Mouse (Mus musculus): ENCODE data around the gene Unc13d.
"Not testable (repeated sequence)": the region's sequence is repeated elsewhere in the genome, so short reads cannot be mapped to it uniquely, and the experiment has no call there.

Gene Unc13d

DNA sequence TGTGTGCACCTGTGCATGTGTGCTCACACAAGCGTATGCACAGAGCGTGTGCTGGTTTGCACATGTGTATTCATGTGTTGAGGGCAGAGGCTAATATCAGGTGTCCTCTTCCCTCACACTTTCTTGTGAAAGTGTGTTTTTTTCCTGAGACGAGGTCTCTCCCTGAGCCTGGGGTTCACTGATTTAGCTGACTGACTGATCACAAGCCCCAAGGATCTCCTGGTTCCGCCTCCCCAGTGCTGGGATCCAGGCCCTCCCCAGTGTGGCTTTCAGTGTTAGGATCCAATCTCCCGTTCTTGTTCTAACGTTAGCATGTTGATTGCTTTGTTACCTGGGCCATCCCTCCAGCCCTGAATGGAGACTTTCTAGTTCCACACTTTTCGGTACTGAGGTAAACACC is 23.1 kb upstream of the Unc13d start:
- DNase-seq (ENCODE audit: extremely low spot score, low read depth, low spot score), result no peak

DNA sequence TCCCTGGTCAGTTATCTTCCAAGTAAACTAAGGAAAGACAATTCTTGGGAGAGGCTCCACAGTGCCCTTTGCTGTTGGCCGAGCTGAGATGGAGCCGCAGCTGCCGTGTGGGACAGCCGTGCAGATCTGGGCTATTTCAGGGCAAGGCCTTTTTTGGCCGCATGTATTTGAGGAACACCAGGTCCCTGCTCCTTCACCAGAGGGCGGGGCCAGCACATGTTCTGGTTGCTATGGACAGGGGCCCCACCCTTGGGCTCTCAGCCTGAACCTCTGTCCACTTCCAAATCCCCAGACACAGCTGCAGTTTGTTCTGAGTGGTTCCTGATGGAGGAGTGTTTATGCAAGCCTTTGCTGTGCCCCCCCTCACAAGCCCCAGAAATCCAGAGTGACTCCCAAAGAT is 22.6 kb upstream of the Unc13d start:
- DNase-seq (ENCODE audit: extremely low spot score, low read depth, low spot score), result no peak

DNA sequence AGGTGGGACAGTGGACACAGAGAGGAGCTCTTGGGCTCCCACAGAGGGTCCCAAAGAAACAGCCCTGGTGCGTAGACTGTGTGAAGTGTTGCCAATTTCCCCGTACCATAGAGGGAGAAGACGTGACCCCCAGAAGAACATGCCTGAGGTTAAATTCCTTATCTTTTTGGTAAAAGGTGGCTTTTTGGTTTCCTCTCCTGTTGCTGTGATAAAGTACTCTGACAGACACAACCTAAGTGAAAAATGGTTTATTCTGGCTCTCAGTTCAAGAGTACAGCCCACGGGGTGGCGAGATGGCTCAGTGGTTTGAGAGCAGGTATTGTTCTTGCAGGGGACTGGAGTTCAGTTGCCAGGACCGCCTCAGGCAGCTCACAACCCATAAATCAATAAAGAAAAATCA is 21.7 kb upstream of the Unc13d start:
- DNase-seq (ENCODE audit: extremely low spot score, low read depth, low spot score), result no peak

DNA sequence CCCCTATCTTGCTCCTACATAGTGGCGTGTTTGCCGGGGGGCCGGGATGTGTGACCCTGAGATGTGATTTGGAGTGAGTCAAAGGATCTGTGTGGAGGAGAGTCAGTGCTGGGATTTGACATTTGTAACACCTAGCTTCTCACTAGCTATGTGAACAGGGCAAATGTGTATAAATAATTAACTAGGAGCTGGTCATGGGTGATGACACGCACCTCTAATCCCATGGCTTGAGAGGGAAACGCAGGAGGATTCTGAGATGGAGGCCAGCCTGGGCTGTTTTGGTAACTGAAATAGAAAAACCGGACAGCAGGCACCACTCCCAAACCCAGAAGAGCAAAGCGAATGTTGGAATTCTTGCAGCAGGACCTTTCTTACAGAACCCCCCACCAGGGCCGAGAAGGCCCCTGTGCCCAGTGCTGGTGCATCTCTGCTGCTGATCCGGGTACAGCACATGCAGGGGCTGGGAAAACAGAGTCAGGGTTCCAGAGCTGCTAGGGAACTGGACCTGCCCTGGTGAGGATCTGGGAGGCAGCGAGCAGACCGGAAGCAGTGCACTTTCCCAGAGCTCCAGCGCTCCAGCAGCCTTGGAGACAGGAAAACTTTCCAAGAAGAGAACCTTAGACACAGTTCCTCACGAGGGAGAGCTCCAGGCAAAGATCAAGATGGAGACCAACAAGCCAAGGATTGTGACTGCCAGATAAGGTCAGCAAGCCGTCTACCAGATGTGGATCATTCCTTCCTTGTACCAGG is 21.1 kb upstream of the Unc13d start:
- no peak for DNase-seq (ENCODE audit: extremely low spot score, low read depth, low spot score)

DNA sequence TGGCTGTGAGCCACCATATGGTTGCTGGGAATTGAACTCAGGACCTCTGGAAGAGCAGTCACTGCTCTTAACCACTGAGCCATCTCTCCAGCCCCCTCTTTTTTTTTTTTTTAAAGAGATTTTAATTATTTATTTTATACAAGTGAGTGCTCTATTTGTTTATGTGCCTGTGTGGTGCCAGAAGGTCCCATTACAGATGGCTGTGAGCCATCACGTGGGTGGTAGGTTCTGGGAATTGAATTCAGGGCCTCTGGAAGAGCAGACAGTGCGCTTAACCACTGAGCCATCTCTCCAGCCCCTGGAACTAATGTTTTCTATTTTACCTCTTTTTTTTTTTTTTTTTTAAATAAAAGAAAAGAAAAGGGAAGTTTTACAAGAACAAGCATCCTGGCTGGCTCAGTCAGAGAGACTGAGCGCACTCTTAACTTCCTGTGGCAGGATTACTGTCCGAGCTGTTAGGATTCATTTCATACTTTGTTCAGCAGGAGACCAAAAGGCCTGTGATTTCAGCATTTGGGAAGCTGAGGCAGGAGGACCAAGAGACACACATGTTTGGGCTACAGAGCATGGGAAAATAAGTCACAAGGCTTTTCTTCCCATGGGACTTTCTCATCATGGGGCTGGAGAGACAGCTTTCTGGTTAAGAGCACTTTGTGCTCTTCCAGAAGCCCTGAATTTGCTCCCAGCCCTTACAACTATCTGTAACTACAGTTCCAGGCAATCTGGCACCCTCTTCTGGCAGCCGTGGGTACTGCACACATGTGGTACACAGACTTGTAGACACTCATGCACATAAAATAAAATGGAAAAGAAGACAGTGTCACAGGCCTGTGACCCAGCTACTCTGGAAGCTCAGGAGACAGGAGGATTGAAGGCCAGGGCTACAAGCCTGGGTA is 18.7 kb upstream of the Unc13d start:
- DNase-seq (ENCODE audit: extremely low spot score, low read depth, low spot score), result no peak

DNA sequence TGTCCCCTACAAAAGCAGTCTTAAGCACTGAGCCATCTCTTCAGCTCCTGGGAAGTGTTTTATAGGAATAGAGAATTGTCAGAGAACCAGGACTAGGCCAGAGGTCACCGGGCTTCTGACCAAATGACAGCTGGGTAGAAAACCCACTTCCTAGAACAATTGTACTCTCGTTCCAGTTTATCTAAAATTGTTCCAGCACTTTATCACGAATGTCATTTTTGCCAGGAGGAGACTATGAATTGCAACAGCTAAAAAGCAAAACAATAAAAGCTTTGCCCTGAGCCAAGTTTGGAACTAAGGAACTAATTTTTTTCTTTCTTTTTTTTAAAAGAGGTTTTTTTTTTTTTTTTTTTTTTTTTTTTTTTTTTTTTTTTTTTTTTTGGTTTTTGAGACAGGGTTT is 17.8 kb upstream of the Unc13d start:
- no peak for DNase-seq (ENCODE audit: extremely low spot score, low read depth, low spot score)

DNA sequence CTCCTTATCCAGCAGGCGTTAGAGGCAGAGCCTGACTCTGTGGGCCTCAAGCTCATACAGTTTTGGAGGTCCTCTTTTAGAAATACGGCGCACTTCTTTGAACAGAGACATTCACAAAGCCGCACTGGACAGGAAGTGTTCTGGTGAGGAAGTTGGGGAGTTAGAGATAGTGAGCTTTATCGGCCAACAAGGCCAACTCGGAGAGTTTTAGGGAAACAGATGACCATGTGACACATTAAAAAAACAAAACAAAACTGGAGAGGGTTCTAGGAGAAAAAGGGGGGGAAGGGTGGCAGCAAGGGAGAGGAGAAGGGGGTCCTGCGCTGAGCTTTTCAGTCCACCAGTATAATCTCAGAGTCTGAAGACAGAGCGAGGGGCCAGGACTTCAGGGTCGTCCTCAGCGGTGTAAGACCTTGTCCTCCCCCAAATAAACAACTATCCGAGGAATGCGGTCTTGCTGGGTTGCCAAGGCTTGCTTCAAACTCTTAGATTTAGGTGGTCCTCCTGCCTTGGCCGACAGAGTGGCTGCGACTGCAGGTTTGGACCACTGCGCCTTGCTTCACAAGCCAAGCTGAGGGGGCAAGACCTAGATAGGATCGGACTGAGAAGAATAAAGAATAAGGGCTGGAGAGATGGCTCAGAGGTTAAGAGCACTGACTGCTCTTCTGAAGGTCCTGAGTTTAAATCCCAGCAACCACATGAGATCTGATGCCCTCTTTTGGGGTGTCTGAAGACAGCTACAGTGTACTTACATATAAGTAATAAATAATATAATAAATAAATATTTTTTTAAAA is 16.2 kb upstream of the Unc13d start:
- no peak for DNase-seq (ENCODE audit: extremely low spot score, low read depth, low spot score)

DNA sequence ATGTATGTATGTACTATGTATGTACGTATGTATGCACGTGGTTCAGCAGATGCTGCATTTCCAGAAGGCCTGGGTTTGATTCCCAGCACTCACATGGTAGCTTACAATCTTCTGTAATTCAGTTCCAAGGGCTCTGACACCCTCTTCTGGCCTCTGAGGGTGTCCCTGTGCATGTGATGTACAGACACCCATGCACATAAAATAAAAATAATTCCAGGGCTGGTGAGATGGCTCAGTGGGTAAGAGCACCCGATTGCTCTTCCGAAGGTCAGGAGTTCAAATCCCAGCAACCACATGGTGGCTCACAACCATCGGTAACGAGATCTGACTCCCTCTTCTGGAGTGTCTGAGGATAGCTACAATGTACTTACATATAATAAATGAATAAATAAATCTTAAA is 15.2 kb upstream of the Unc13d start:
- DNase-seq (ENCODE audit: extremely low spot score, low read depth, low spot score), result not testable (repeated sequence)

DNA sequence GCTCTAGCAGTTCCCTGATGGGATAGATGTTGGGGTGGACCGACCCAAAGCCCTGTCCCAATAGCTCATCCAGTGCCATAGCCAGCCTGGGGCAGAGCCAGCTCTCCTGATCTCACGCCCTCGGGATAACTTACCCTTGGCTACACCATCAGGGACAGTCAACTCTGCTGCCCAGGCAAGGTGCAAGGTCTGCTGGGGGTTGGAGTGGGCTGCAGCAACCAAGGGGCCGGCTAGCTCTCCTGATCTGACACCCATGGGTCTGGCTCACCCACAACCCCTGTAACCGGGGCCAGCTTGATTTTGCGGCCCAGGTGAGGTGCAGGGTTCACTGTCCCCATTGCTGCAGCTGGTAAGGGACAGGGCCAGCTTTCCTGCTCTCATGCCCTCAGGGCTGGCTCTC is 13.8 kb upstream of the Unc13d start:
- DNase-seq (ENCODE audit: extremely low spot score, low read depth, low spot score), result no peak

DNA sequence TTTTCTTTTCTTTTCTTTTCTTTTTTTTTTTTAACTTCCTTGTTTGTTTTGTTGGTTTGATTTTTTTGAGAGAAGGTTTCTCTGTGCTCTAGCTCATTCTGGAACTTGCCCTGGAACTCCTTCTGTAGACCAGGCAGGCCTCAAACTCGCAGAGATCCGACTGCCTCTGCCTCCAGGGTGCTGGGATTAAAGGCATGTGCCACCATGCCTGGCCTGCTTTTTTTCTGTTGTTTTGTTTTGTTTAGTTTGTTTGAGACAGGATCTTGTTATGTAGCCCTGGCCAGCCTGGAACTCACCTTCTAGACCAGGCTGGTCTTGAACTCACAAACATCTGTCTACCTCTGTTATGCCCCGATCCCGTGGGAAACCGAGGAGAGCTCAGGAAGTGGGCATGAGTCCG is 11.8 kb upstream of the Unc13d start:
- DNase-seq (ENCODE audit: extremely low spot score, low read depth, low spot score), result no peak

DNA sequence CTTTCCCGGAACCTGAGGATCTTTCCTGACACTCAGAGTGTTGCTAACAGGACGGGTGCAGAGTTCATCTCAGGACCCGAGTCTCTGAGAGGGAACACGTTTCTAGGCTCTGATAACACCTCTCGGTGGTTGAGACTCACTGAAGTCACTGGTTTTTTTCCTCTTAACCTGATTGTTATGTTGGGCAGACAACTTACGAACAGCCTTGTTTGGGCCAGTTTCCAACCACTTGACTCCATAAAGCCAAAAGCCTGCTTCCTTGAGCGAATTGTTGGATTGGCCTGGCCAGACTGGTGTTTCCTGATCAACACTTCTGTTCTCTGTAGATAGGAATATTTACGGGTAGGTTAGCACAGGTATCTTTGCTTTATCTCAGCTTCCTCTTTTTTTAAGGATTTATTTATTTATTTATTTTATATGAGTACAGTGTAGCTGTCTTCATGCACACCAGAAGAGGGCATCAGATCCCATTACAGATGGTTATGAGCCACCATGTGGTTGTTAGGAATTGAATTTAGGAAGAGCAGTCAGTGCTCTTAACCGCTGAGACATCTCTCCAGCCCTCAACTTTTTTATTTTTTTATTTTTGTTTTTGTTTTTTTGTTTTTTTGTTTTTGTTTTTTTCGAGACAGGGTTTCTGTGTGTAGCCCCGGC is 11.1 kb upstream of the Unc13d start:
- DNase-seq (ENCODE audit: extremely low spot score, low read depth, low spot score), result no peak

DNA sequence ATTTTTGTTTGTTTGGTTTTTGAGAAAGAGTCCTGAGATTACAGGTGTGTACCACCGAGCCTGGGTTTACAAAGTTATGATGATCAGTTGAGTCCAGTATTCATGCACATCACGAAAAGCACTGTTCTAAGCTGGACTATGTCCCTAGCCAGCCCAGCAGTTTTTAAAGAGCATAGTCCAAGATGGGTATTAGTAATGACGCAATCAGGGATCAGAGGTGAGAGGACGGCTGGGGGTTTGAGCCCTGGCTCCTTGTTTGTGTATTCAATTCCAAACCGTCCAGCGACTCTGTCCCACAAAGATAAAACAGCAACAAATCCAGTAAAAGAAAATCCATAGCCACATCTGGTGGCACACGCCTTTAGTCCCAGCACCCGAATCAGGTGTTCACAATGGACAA is 10.4 kb upstream of the Unc13d start:
- DNase-seq (ENCODE audit: extremely low spot score, low read depth, low spot score), result no peak

DNA sequence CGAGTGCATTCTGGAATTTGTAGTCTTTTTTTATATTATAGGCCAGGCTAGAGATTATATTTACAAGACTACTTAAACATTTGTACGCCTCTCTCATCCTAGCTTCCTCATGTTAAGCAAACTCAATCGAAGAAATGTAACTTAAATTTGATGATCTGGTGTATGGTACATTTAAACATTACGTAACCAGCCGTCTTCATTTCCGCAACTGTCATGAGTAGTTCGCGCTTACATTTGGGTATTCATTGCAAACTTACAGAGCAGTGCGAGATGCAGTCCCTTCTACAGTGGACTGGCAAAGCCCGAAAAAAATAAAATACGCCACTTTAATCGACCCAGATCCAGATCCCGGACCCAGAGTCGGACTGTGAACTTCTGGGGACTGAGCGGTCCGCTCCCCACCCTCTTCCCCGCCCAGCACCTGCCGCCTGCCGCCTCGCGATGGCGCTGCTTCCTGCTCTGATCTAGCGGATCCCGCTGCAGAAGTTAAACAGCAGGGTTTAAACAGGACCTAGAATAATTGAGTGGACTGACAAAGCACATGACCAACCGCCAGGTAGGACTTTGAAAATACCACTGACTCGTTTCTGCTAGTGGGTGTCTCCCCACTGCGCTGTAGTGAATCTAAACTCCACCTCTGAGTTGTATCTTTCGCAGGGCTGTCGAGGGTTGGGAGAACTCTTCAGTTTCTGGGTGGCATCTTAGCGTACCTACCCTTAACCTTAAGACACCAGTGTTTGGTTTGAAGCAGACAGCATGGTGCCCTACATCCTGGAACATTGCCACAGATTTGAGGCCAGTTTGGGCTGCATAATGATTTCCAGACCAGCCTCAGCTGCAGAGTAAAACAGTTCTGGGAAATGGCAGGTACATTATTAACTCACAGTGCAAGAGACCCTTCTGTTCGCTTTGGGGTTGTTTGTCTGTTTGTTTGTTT is 9.7 kb upstream of the Unc13d start:
- peak; percentile 66 for DNase-seq (ENCODE audit: extremely low spot score, low read depth, low spot score)

DNA sequence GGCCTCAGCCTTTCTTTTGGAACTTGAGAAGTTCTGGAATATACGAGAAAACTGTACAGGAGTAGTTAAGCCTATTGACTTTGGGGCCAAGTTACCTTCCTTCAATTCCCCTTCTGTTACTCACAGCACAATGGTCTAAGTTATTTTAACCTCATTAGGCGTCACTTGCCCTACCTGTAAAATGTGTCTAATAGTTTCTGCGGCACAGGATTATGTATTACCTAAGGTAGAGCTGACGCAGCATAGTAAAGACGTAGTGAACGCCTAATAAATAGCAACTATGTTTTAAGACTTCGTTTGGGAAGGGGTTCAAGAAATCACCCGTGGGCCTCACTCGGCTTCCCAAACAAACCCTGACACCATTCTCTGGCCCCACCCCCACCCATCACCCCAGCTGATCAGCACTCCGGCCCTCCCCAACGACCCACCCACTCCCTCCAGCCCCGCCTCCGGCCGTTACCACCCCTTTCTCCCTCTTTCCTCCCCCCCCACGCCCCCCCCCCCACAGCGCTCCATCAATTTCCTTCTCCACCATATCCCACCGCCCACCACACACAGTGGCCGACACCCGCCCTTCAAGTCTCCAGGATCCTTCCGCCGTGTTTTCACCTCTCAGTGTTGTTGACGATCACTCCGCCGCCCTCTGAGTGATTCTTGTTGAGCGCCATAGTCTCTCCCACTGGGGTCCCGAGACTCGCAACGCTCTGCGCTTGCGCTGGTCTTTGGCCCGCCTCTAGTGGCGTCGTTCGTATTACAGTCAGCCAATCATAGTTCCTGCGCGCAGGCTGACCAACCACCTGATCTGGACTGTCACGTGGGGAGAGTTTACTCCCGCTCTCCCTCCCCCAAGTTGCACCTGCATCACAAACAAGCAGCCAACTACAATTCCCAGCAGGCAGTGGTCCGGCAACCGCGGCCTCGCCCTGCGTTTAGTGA is 8.8 kb upstream of the Unc13d start, which contains the start of gene Wbp2:
Wbp2 (minus strand) TSS at position 738 of the 936 bp plus-strand sequence.
- peak; percentile 98 for DNase-seq (ENCODE audit: extremely low spot score, low read depth, low spot score)

DNA sequence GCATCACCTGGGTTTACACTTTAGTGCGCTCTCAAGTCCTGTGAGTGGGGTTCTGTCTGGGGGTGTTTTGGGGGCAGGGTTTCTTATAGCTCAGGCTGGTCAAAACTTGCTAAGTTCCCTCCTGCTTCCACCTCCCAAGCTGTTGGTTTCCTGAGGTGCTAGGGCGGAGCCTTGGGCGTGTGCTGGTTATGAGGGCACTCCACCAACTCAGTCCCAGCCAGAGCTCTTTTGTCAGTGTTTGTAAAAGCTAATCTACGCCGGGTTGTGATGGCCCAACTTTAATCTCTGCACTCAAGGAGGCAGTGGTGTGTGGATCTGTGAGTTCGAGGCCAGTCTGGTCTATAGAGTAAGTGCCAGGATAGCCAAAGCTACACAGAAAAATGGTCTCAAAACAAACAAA is 6.4 kb upstream of the Unc13d start:
- DNase-seq (ENCODE audit: extremely low spot score, low read depth, low spot score), result no peak

DNA sequence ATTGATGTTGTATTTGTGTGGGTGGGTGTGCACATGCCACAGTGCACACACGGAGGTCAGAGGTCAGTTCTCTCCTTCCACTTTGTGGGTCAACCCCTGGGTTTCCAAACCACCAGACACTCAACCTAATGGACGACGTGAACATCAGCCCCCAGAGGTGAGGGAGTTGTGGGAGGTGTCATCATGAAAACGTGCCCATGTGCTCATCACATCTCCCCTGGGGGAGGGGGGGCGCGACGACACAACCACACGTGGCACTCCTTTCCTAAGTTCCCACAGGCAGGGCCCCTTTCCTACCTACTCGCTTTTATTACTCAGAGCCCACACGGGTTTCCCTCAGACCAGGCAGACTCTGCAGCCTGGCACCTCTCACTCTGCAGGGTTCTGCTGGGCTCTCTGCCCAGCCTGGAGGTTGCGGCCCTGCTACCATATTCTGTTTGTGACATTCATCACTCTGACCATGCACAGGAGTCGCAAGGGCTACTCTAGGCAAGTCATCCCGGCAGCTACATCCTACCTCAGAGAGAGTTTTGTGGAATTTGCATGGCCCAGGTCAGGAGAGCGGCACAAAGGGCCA is 5.4 kb upstream of the Unc13d start:
- DNase-seq (ENCODE audit: extremely low spot score, low read depth, low spot score), result no peak

DNA sequence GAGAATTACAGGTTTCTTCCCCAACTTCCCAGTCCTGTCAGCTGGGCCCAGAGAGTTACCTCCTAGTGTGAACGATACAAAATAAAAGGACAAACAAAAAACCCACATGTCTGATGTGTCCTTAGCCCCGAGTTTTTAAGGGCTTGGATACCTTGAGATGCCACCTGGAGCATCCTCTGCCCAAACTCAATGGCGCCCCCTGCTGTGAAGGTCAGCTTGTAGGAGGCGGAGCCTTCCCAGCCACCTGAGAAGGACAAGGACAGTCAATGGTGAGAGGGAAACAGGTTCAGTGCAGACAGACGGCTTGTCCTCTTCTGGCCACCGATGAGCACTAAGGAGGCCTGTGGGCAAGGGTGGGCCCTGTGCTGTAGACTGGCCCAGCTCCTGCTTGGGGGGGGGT is 3.3 kb upstream of the Unc13d start:
- no peak for DNase-seq (ENCODE audit: extremely low spot score, low read depth, low spot score)

DNA sequence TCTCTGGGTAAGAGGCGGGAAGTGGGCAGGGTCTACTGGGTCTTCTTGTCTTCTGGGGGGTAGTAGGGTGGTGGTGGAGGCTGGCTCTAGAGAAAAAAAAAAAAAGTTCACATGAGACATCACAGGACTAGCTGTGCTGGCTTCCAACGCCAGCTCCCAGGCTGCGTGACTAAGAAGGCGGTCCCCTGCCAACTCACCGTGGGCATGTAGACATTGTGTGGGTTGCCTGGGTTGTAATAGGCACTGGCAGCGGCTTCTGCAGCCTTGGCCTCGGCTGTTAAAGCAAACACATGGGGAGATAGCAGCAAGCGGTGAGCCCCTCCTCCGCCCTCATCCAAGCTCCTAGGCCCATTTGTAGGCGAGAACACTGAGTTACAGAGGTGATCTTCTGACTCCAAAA is 1.8 kb upstream of the Unc13d start:
- no peak for DNase-seq (ENCODE audit: extremely low spot score, low read depth, low spot score)

Measured in hindlimb bud, embryonic 11.5 days (tissue).